Mouse (Mus musculus): Measurements from ENCODE around the gene Cnn1.

DNA sequence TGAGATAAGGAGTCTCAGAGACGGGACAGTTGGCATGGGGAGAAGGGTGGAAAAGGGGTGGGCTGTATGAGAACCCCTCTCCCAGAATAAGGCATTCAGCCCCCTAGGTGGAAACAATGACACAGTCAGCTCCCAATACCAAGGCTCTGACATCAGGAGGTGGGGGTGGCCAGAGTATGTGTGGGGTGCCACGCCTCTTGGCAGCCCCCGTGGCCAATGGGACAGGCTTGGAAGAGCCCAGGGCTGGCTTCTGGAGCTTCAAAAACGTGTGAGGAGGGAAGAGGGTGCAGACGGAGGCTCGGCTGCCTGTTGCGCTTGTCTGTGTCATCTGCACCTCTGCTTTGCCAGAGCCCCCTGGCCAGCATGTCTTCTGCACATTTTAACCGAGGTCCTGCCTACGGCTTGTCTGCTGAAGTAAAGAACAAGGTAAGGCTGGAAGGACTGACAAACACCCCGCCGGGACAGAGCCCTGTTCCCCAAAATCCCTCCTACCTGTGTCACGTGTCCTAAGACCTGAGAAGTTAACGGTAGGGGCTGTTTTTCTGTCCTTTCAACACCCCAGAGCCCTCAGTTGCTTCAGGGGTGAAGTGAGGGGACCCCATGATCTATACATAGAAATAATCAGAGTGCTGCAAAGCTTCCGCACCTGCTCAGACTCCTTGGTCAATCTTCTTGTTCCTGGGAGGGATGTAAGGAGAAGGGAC lies at the start of gene Cnn1:
- TF ChIP-seq CTCF (IDR thresholded peaks at IDR 0.05; ENCODE audit: low read depth), result no peak
- no peak for TF ChIP-seq EP300 (IDR thresholded peaks at IDR 0.05; ENCODE audit: low read depth)

Data from heart, postnatal 0 days (tissue).